Mouse (Mus musculus): Measurements from ENCODE around the gene Atox1. TPM values are rescaled to one million over a fixed set of nuclear protein-coding genes. Genes with fewer than 3 reads are reported as not detected.

Gene Atox1
- polyA plus RNA-seq, 1 experiment from 2014 or later: 322 TPM

- peaks cover 30% of the 10 kb centered on the region for H3K4me1 ChIP-seq (replicated peaks)
- 3% methylated on average over 17 of the region's 17 CpGs for WGBS
- H3K36me3 ChIP-seq: peaks cover 29% of the 10 kb centered on the region
- no peak for DNase-seq (ENCODE audit: low spot score)
- H3K9me3 ChIP-seq: no peaks in the 10 kb centered on the region
- peak overlapping the region; percentile 84 for H3K4me3 ChIP-seq
- peak overlapping the region; percentile 99 for H3K27ac ChIP-seq
- no peaks in the 10 kb centered on the region for H3K27me3 ChIP-seq (ENCODE audit: insufficient read depth, poor library complexity, severe bottlenecking)
Measured at GRCm38 (mm10) chr11:55468611-55469047, 7.6 kb upstream of the Atox1 start.

GRCm38 (mm10) chr11:55468012-55468411 lies 7.0 kb upstream of the Atox1 start:
- 66% methylated on average over 10 of the region's 10 CpGs for WGBS
- no peaks in the 10 kb centered on the region for H3K9me3 ChIP-seq
- peak overlapping the region; percentile 99 for H3K27ac ChIP-seq
- peaks cover 23% of the 10 kb centered on the region for H3K36me3 ChIP-seq
- DNase-seq (ENCODE audit: low spot score): no peak
- H3K27me3 ChIP-seq (ENCODE audit: insufficient read depth, poor library complexity, severe bottlenecking): no peaks in the 10 kb centered on the region
- peaks cover 28% of the 10 kb centered on the region for H3K4me1 ChIP-seq (replicated peaks)
- peak overlapping the region; percentile 84 for H3K4me3 ChIP-seq

- DNase-seq (ENCODE audit: low spot score): no peak
- no peak overlapping the region for H3K27ac ChIP-seq
- 87% methylated on average over 3 of the region's 3 CpGs for WGBS
Measured at GRCm38 (mm10) chr11:55465177-55465576, 4.1 kb upstream of the Atox1 start.

GRCm38 (mm10) chr11:55464707-55465106 lies 3.7 kb upstream of the Atox1 start:
- Histone ChIP-seq H3K27me3 (ENCODE audit: insufficient read depth, poor library complexity, severe bottlenecking) (no peaks in the 10 kb centered on the region), H3K36me3 (no peaks in the 10 kb centered on the region)
- WGBS: 86% methylated on average over 10 of the region's 10 CpGs

More at GRCm38 (mm10) chr11:55465177-55465576, 4.1 kb upstream of the Atox1 start:
- peaks cover 25% of the 10 kb centered on the region for H3K4me1 ChIP-seq (replicated peaks)
- H3K4me3 ChIP-seq: no peak overlapping the region
- H3K36me3 ChIP-seq: no peaks in the 10 kb centered on the region
- H3K9me3 ChIP-seq: no peaks in the 10 kb centered on the region
- no peaks in the 10 kb centered on the region for H3K27me3 ChIP-seq (ENCODE audit: insufficient read depth, poor library complexity, severe bottlenecking)

GRCm38 (mm10) chr11:55462149-55462548 lies 1.1 kb upstream of the Atox1 start:
- no peak for DNase-seq (ENCODE audit: low spot score)
- 95% methylated on average over 9 of the region's 9 CpGs for WGBS
- H3K27ac ChIP-seq: no peak overlapping the region
- no peaks in the 10 kb centered on the region for H3K9me3 ChIP-seq
- peaks cover 31% of the 10 kb centered on the region for H3K4me1 ChIP-seq (replicated peaks)
- no peaks in the 10 kb centered on the region for H3K27me3 ChIP-seq (ENCODE audit: insufficient read depth, poor library complexity, severe bottlenecking)
- no peak overlapping the region for H3K4me3 ChIP-seq
- peaks cover 9% of the 10 kb centered on the region for H3K36me3 ChIP-seq

More at GRCm38 (mm10) chr11:55464707-55465106, 3.7 kb upstream of the Atox1 start:
- H3K27ac ChIP-seq: no peak overlapping the region
- no peaks in the 10 kb centered on the region for H3K9me3 ChIP-seq
- H3K4me1 ChIP-seq (replicated peaks): peaks cover 29% of the 10 kb centered on the region
- no peak overlapping the region for H3K4me3 ChIP-seq
- no peak for DNase-seq (ENCODE audit: low spot score)

- WGBS: 2% methylated on average over 17 of the region's 17 CpGs
- Histone ChIP-seq H3K27me3 (ENCODE audit: insufficient read depth, poor library complexity, severe bottlenecking) (no peaks in the 10 kb centered on the region), H3K9me3 (no peaks in the 10 kb centered on the region), H3K4me3 (peak overlapping the region; percentile 85), H3K36me3 (peaks cover 9% of the 10 kb centered on the region), H3K4me1 (replicated peaks) (peaks cover 31% of the 10 kb centered on the region), H3K27ac (peak overlapping the region; percentile 83)
- DNase-seq (ENCODE audit: low spot score): no peak
Measured at GRCm38 (mm10) chr11:55460559-55461018, 450 bp downstream of the Atox1 start.

- H3K36me3 ChIP-seq: peaks cover 10% of the 10 kb centered on the region
- DNase-seq (ENCODE audit: low spot score): no peak
- H3K27ac ChIP-seq: peak overlapping the region; percentile 83
- 34% methylated on average over 3 of the region's 3 CpGs for WGBS
- H3K27me3 ChIP-seq (ENCODE audit: insufficient read depth, poor library complexity, severe bottlenecking): no peaks in the 10 kb centered on the region
- no peaks in the 10 kb centered on the region for H3K9me3 ChIP-seq
- peaks cover 31% of the 10 kb centered on the region for H3K4me1 ChIP-seq (replicated peaks)
- peak overlapping the region; percentile 85 for H3K4me3 ChIP-seq
Measured at GRCm38 (mm10) chr11:55459850-55460558, 1.0 kb downstream of the Atox1 start.

GRCm38 (mm10) chr11:55458501-55458900 lies 2.5 kb downstream of the Atox1 start:
- no peak for DNase-seq (ENCODE audit: low spot score)
- H3K27ac ChIP-seq: no peak overlapping the region
- H3K9me3 ChIP-seq: no peaks in the 10 kb centered on the region
- H3K4me1 ChIP-seq (replicated peaks): peaks cover 31% of the 10 kb centered on the region
- 40% methylated on average over 4 of the region's 4 CpGs for WGBS
- H3K27me3 ChIP-seq (ENCODE audit: insufficient read depth, poor library complexity, severe bottlenecking): no peaks in the 10 kb centered on the region
- no peak overlapping the region for H3K4me3 ChIP-seq
- peaks cover 25% of the 10 kb centered on the region for H3K36me3 ChIP-seq

- WGBS: 86% methylated on average over 2 of the region's 2 CpGs
- no peak for DNase-seq (ENCODE audit: low spot score)
- Histone ChIP-seq H3K9me3 (no peaks in the 10 kb centered on the region), H3K4me3 (no peak overlapping the region), H3K4me1 (replicated peaks) (peaks cover 18% of the 10 kb centered on the region), H3K27me3 (ENCODE audit: insufficient read depth, poor library complexity, severe bottlenecking) (no peaks in the 10 kb centered on the region), H3K27ac (no peak overlapping the region), H3K36me3 (peaks cover 54% of the 10 kb centered on the region)
Measured at GRCm38 (mm10) chr11:55455166-55455565, 5.9 kb downstream of the Atox1 start.

GRCm38 (mm10) chr11:55453640-55454039 lies 7.4 kb downstream of the Atox1 start:
- H3K27me3 ChIP-seq (ENCODE audit: insufficient read depth, poor library complexity, severe bottlenecking): no peaks in the 10 kb centered on the region
- DNase-seq (ENCODE audit: low spot score): no peak
- H3K4me3 ChIP-seq: no peak overlapping the region
- no peaks in the 10 kb centered on the region for H3K9me3 ChIP-seq
- peaks cover 5% of the 10 kb centered on the region for H3K4me1 ChIP-seq (replicated peaks)
- WGBS: 90% methylated on average over 4 of the region's 4 CpGs
- peaks cover 69% of the 10 kb centered on the region for H3K36me3 ChIP-seq
- no peak overlapping the region for H3K27ac ChIP-seq

GRCm38 (mm10) chr11:55450311-55450710 lies 10.7 kb downstream of the Atox1 start:
- peaks cover 69% of the 10 kb centered on the region for H3K36me3 ChIP-seq
- no peak for DNase-seq (ENCODE audit: low spot score)
- H3K9me3 ChIP-seq: no peaks in the 10 kb centered on the region
- no peaks in the 10 kb centered on the region for H3K27me3 ChIP-seq (ENCODE audit: insufficient read depth, poor library complexity, severe bottlenecking)
- no peak overlapping the region for H3K4me3 ChIP-seq
- WGBS: 83% methylated on average over 4 of the region's 4 CpGs
- peak overlapping the region; percentile 45 for H3K27ac ChIP-seq
- no peaks in the 10 kb centered on the region for H3K4me1 ChIP-seq (replicated peaks)

- Histone ChIP-seq H3K36me3 (peaks cover 64% of the 10 kb centered on the region), H3K4me3 (no peak overlapping the region), H3K27ac (no peak overlapping the region; the same call in 1 of the 2 replicates), H3K4me1 (replicated peaks) (no peaks in the 10 kb centered on the region), H3K27me3 (ENCODE audit: insufficient read depth, poor library complexity, severe bottlenecking) (no peaks in the 10 kb centered on the region), H3K9me3 (no peaks in the 10 kb centered on the region)
- no peak for DNase-seq (ENCODE audit: low spot score)
- 83% methylated on average over 7 of the region's 7 CpGs for WGBS
Measured at GRCm38 (mm10) chr11:55449531-55449930, 11.5 kb downstream of the Atox1 start.

GRCm38 (mm10) chr11:55446579-55446978 lies 14.5 kb downstream of the Atox1 start:
- Histone ChIP-seq H3K4me1 (replicated peaks) (no peaks in the 10 kb centered on the region), H3K9me3 (no peaks in the 10 kb centered on the region), H3K4me3 (no peak overlapping the region), H3K36me3 (peaks cover 38% of the 10 kb centered on the region), H3K27me3 (ENCODE audit: insufficient read depth, poor library complexity, severe bottlenecking) (no peaks in the 10 kb centered on the region), H3K27ac (no peak overlapping the region)
- 27% methylated on average over 4 of the region's 4 CpGs for WGBS
- DNase-seq (ENCODE audit: low spot score): peak; percentile 74

Data from hindbrain, embryonic 10.5 days (tissue).